Mouse (Mus musculus) brain, embryonic 14.5 days (tissue): ENCODE data around the gene Hist4h4.

Experiments used
- CTCF ChIP-seq: fragments of 200-500 bp; IDR thresholded peaks from 2 replicates; pipeline ENCODE4 v1.5.1; 2012; ENCODE audit warnings: inconsistent platforms, mild to moderate bottlenecking, moderate library complexity, borderline replicate concordance; ENCODE audit not compliant: insufficient read depth, insufficient read length; ENCODE audit errors: extremely low read depth
- POLR2A ChIP-seq: fragments of 200-500 bp; IDR thresholded peaks from 2 replicates; pipeline ENCODE4 v1.6.1; 2012; ENCODE audit warnings: mild to moderate bottlenecking, inconsistent platforms, borderline replicate concordance; ENCODE audit not compliant: poor library complexity, insufficient read depth, insufficient read length, severe bottlenecking; ENCODE audit errors: extremely low read depth

DNA sequence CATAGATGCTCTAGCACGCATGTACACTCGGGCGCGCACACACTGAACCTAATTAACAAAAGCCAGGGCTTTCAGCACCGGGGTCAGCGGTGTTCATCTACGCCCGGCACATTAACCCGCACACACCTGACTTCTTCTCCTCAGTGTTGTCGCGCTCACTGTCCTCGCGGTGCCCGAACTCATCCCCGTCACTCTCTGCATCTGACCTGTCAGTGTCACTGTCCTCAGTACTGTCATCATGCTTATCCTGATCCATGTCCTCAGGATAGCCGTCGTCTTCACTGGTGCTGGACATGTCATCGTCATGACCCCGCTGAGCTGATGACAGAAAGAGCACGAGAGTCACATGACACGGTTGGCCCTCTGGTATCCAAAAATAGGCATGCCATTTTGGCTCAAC, 16.2 kb upstream of the Hist4h4 start:
- TF ChIP-seq POLR2A: no peak
- no peak for TF ChIP-seq CTCF
